Mouse (Mus musculus): ENCODE results near the gene Hist4h4. TPM values are rescaled to one million over a fixed set of nuclear protein-coding genes. Genes with fewer than 3 reads are reported as not detected.
A peak's percentile ranks its signal among the peaks of the same experiment; 100 is the strongest.

The Hist4h4 gene
- polyA plus RNA-seq, 1 experiment from 2014 or later = 0.17 TPM

DNA sequence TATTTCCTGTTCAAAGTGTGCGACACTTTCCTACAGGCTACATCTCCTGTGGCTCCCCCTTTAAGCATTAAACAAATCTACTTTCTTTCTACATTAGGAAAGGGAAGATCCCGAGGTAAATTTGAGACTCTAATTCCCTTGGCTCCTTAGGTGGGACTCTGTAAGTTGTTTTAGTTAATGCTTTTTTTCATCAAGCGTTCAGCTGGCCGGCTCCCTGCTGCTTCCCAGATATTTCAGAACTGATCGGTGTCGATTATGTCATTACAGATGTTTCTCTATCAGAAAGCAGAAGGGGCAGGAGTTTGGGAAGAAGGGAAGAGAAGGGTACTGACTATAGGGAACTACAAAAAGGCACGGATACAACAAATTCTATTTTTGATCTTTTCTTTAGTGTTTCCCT lies 22.9 kb upstream of the Hist4h4 start:
- Histone ChIP-seq H3K4me2 (peak overlapping the region; percentile 88), H3K4me3 (ENCODE audit: low read depth, low read length) (peak overlapping the region; percentile 100), H3K9me3 (replicated peaks; ENCODE audit: control insufficient read depth, low read length) (no peaks in the 10 kb centered on the region), H3K36me3 (ENCODE audit: control insufficient read depth, insufficient read depth, low read length) (peaks cover 20% of the 10 kb centered on the region), H3K27ac (ENCODE audit: low read depth, low read length) (peak overlapping the region; percentile 85), H3K27me3 (ENCODE audit: control insufficient read depth, insufficient read depth, low read length) (no peaks in the 10 kb centered on the region), H3K9ac (ENCODE audit: low read depth, low read length) (peak overlapping the region; percentile 93), H3K4me1 (ENCODE audit: control insufficient read depth, insufficient read depth, low read length) (peaks cover 6% of the 10 kb centered on the region)
- WGBS (ENCODE audit: insufficient replicate concordance) = 13% methylated on average over 7 of the region's 7 CpGs
- no peak for ATAC-seq (replicated peaks; ENCODE audit: insufficient number of reproducible peaks, low FRiP score, low TSS enrichment)

DNA sequence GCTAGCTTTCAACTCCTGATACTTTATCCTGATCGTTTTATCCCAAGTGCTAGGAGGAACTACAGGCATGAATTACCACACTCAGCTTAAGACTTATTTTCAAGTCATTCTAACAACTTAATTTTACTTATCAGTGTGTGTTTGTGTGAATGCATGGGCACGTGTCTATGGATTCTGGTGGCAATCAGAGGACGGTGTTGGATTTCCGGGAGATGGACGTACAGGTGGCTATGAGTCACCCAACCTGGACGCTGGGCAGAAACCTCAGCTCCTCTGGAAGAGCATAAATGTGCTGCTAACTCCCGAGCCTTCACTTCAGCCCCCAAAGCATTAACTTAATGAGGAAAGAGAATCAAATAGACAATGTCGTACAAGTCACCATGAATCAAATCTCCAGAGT lies 20.8 kb upstream of the Hist4h4 start:
- H3K4me2 ChIP-seq = no peak overlapping the region
- no peak overlapping the region for H3K27ac ChIP-seq (ENCODE audit: low read depth, low read length)
- no peaks in the 10 kb centered on the region for H3K9me3 ChIP-seq (replicated peaks; ENCODE audit: control insufficient read depth, low read length)
- H3K27me3 ChIP-seq (ENCODE audit: control insufficient read depth, insufficient read depth, low read length) = no peaks in the 10 kb centered on the region
- no peak for ATAC-seq (replicated peaks; ENCODE audit: insufficient number of reproducible peaks, low FRiP score, low TSS enrichment)
- H3K36me3 ChIP-seq (ENCODE audit: control insufficient read depth, insufficient read depth, low read length) = peaks cover 39% of the 10 kb centered on the region
- H3K4me1 ChIP-seq (ENCODE audit: control insufficient read depth, insufficient read depth, low read length) = peaks cover 8% of the 10 kb centered on the region
- no peak overlapping the region for H3K4me3 ChIP-seq (ENCODE audit: low read depth, low read length)
- 93% methylated on average over 8 of the region's 8 CpGs for WGBS (ENCODE audit: insufficient replicate concordance)
- no peak overlapping the region for H3K9ac ChIP-seq (ENCODE audit: low read depth, low read length)

- peaks cover 2% of the 10 kb centered on the region; the same call in 1 of the 2 replicates for H3K4me1 ChIP-seq (ENCODE audit: control insufficient read depth, insufficient read depth, low read length)
- no peak overlapping the region for H3K4me3 ChIP-seq (ENCODE audit: low read depth, low read length)
- no peaks in the 10 kb centered on the region for H3K9me3 ChIP-seq (replicated peaks; ENCODE audit: control insufficient read depth, low read length)
- peaks cover 65% of the 10 kb centered on the region for H3K36me3 ChIP-seq (ENCODE audit: control insufficient read depth, insufficient read depth, low read length)
- 92% methylated on average over 18 of the region's 18 CpGs for WGBS (ENCODE audit: insufficient replicate concordance)
- peak; percentile 26; the same call in 1 of the 2 replicates for ATAC-seq (replicated peaks; ENCODE audit: insufficient number of reproducible peaks, low FRiP score, low TSS enrichment)
- H3K27ac ChIP-seq (ENCODE audit: low read depth, low read length) = no peak overlapping the region
- H3K27me3 ChIP-seq (ENCODE audit: control insufficient read depth, insufficient read depth, low read length) = no peaks in the 10 kb centered on the region
- H3K9ac ChIP-seq (ENCODE audit: low read depth, low read length) = no peak overlapping the region
- no peak overlapping the region for H3K4me2 ChIP-seq
Measured at GRCm38 (mm10) chr6:136821086-136821485, 16.9 kb upstream of the Hist4h4 start.

DNA sequence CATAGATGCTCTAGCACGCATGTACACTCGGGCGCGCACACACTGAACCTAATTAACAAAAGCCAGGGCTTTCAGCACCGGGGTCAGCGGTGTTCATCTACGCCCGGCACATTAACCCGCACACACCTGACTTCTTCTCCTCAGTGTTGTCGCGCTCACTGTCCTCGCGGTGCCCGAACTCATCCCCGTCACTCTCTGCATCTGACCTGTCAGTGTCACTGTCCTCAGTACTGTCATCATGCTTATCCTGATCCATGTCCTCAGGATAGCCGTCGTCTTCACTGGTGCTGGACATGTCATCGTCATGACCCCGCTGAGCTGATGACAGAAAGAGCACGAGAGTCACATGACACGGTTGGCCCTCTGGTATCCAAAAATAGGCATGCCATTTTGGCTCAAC lies 16.2 kb upstream of the Hist4h4 start:
- H3K9ac ChIP-seq (ENCODE audit: low read depth, low read length) = no peak overlapping the region
- no peaks in the 10 kb centered on the region for H3K9me3 ChIP-seq (replicated peaks; ENCODE audit: control insufficient read depth, low read length)
- ATAC-seq (replicated peaks; ENCODE audit: insufficient number of reproducible peaks, low FRiP score, low TSS enrichment) = no peak
- H3K27me3 ChIP-seq (ENCODE audit: control insufficient read depth, insufficient read depth, low read length) = no peaks in the 10 kb centered on the region
- WGBS (ENCODE audit: insufficient replicate concordance) = 79% methylated on average over 21 of the region's 21 CpGs
- H3K27ac ChIP-seq (ENCODE audit: low read depth, low read length) = no peak overlapping the region
- no peak overlapping the region for H3K4me2 ChIP-seq
- H3K4me1 ChIP-seq (ENCODE audit: control insufficient read depth, insufficient read depth, low read length) = peaks cover 2% of the 10 kb centered on the region; the same call in 1 of the 2 replicates
- H3K36me3 ChIP-seq (ENCODE audit: control insufficient read depth, insufficient read depth, low read length) = peaks cover 69% of the 10 kb centered on the region
- no peak overlapping the region for H3K4me3 ChIP-seq (ENCODE audit: low read depth, low read length)

- Histone ChIP-seq H3K9ac (ENCODE audit: low read depth, low read length) (no peak overlapping the region), H3K27ac (ENCODE audit: low read depth, low read length) (no peak overlapping the region), H3K36me3 (ENCODE audit: control insufficient read depth, insufficient read depth, low read length) (peaks cover 71% of the 10 kb centered on the region), H3K4me3 (ENCODE audit: low read depth, low read length) (no peak overlapping the region), H3K9me3 (replicated peaks; ENCODE audit: control insufficient read depth, low read length) (no peaks in the 10 kb centered on the region), H3K4me2 (no peak overlapping the region), H3K4me1 (ENCODE audit: control insufficient read depth, insufficient read depth, low read length) (peaks cover 2% of the 10 kb centered on the region; the same call in 1 of the 2 replicates), H3K27me3 (ENCODE audit: control insufficient read depth, insufficient read depth, low read length) (no peaks in the 10 kb centered on the region)
- 95% methylated on average over 3 of the region's 3 CpGs for WGBS (ENCODE audit: insufficient replicate concordance)
- ATAC-seq (replicated peaks; ENCODE audit: insufficient number of reproducible peaks, low FRiP score, low TSS enrichment) = no peak
Measured at GRCm38 (mm10) chr6:136817549-136817948, 13.3 kb upstream of the Hist4h4 start.

- Histone ChIP-seq H3K27me3 (ENCODE audit: control insufficient read depth, insufficient read depth, low read length) (no peaks in the 10 kb centered on the region), H3K4me3 (ENCODE audit: low read depth, low read length) (no peak overlapping the region), H3K4me2 (no peak overlapping the region), H3K9me3 (replicated peaks; ENCODE audit: control insufficient read depth, low read length) (no peaks in the 10 kb centered on the region), H3K27ac (ENCODE audit: low read depth, low read length) (no peak overlapping the region), H3K9ac (ENCODE audit: low read depth, low read length) (no peak overlapping the region), H3K4me1 (ENCODE audit: control insufficient read depth, insufficient read depth, low read length) (peaks cover 2% of the 10 kb centered on the region; the same call in 1 of the 2 replicates), H3K36me3 (ENCODE audit: control insufficient read depth, insufficient read depth, low read length) (peaks cover 65% of the 10 kb centered on the region)
- WGBS (ENCODE audit: insufficient replicate concordance) = 92% methylated on average over 21 of the region's 21 CpGs
- ATAC-seq (replicated peaks; ENCODE audit: insufficient number of reproducible peaks, low FRiP score, low TSS enrichment) = no peak
Measured at GRCm38 (mm10) chr6:136816826-136817225, 12.6 kb upstream of the Hist4h4 start.

DNA sequence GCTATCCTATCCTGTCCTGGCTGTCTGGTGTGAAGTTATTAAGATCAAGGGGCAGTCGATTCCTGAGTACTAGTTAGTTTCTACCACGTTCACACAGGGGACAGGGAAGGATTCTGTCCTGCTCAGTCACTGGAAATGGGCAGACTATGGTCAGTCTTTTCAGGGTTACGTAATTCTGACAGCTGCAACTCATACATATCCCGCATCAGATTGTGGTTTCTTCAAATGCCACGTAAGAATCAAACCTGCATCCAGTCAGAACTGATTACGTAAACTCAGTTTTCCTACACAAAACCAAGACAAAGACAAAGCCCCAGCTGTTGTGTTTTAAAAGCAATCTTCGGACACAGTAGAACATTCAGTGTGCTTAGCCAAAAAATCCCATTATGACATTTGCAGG lies 11.2 kb upstream of the Hist4h4 start:
- no peak overlapping the region for H3K4me3 ChIP-seq (ENCODE audit: low read depth, low read length)
- H3K27me3 ChIP-seq (ENCODE audit: control insufficient read depth, insufficient read depth, low read length) = no peaks in the 10 kb centered on the region
- ATAC-seq (replicated peaks; ENCODE audit: insufficient number of reproducible peaks, low FRiP score, low TSS enrichment) = no peak
- no peaks in the 10 kb centered on the region for H3K4me1 ChIP-seq (ENCODE audit: control insufficient read depth, insufficient read depth, low read length)
- H3K27ac ChIP-seq (ENCODE audit: low read depth, low read length) = no peak overlapping the region
- H3K9me3 ChIP-seq (replicated peaks; ENCODE audit: control insufficient read depth, low read length) = no peaks in the 10 kb centered on the region
- no peak overlapping the region for H3K4me2 ChIP-seq
- WGBS (ENCODE audit: insufficient replicate concordance) = 97% methylated on average over 7 of the region's 7 CpGs
- H3K36me3 ChIP-seq (ENCODE audit: control insufficient read depth, insufficient read depth, low read length) = peaks cover 53% of the 10 kb centered on the region
- H3K9ac ChIP-seq (ENCODE audit: low read depth, low read length) = no peak overlapping the region

DNA sequence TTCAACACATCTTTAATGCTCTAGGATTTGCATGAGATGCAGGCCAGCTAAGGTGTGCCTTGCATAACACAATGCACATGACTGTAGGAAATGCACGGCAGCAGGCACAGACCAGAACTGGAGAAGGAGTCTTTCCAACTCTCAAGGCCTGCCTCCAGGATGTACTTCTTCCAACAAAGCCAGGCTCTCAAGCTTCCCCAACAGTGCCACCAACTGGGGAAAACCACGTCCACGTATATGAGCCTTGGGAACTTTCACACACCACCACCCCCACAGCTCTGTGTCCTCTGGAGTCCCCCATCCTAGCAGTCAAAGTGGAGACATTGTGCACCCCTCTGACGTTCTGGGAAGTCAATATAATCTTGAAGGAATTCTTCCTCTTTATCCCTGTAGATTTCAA lies 8.9 kb upstream of the Hist4h4 start:
- H3K9me3 ChIP-seq (replicated peaks; ENCODE audit: control insufficient read depth, low read length) = no peaks in the 10 kb centered on the region
- H3K4me2 ChIP-seq = no peak overlapping the region
- no peaks in the 10 kb centered on the region for H3K27me3 ChIP-seq (ENCODE audit: control insufficient read depth, insufficient read depth, low read length)
- no peak for ATAC-seq (replicated peaks; ENCODE audit: insufficient number of reproducible peaks, low FRiP score, low TSS enrichment)
- no peak overlapping the region for H3K4me3 ChIP-seq (ENCODE audit: low read depth, low read length)
- H3K9ac ChIP-seq (ENCODE audit: low read depth, low read length) = no peak overlapping the region
- H3K36me3 ChIP-seq (ENCODE audit: control insufficient read depth, insufficient read depth, low read length) = peaks cover 40% of the 10 kb centered on the region
- no peak overlapping the region for H3K27ac ChIP-seq (ENCODE audit: low read depth, low read length)
- H3K4me1 ChIP-seq (ENCODE audit: control insufficient read depth, insufficient read depth, low read length) = peaks cover 9% of the 10 kb centered on the region
- WGBS (ENCODE audit: insufficient replicate concordance) = 42% methylated on average over 4 of the region's 4 CpGs

GRCm38 (mm10) chr6:136811196-136811595 lies 7.0 kb upstream of the Hist4h4 start:
- Histone ChIP-seq H3K4me3 (ENCODE audit: low read depth, low read length) (no peak overlapping the region), H3K27me3 (ENCODE audit: control insufficient read depth, insufficient read depth, low read length) (no peaks in the 10 kb centered on the region), H3K27ac (ENCODE audit: low read depth, low read length) (no peak overlapping the region), H3K9ac (ENCODE audit: low read depth, low read length) (no peak overlapping the region), H3K9me3 (replicated peaks; ENCODE audit: control insufficient read depth, low read length) (no peaks in the 10 kb centered on the region), H3K4me2 (no peak overlapping the region), H3K4me1 (ENCODE audit: control insufficient read depth, insufficient read depth, low read length) (peaks cover 9% of the 10 kb centered on the region), H3K36me3 (ENCODE audit: control insufficient read depth, insufficient read depth, low read length) (peaks cover 24% of the 10 kb centered on the region)
- 85% methylated on average over 10 of the region's 10 CpGs for WGBS (ENCODE audit: insufficient replicate concordance)
- no peak for ATAC-seq (replicated peaks; ENCODE audit: insufficient number of reproducible peaks, low FRiP score, low TSS enrichment)
